Mouse (Mus musculus): ENCODE data around the gene Fgd3.

GRCm38 (mm10) chr13:49352581-49353159, 32.6 kb upstream of the Fgd3 start:
- no peak for TF ChIP-seq CTCF (IDR thresholded peaks at IDR 0.05)
- TF ChIP-seq EP300 (IDR thresholded peaks at IDR 0.05): no peak

All from lung, postnatal 0 days (tissue).